Mouse (Mus musculus) lung, postnatal 0 days (tissue): ENCODE results near the gene Bcar3. TPM values are rescaled to one million over a fixed set of nuclear protein-coding genes. Genes with fewer than 3 reads are reported as not detected.

Experiments
- ATAC-seq: fragments of 200-750 bp; cut with Nextera tagmentation; 2 replicates; pipeline ENCODE4 v1.8.0; 2017; ENCODE audit warnings: moderate library complexity
- DNase-seq: peaks from one replicate; pipeline ENCODE4 v3.0.0-alpha.2; 2016; ENCODE audit warnings: low spot score
- H3K27ac ChIP-seq: fragments of 300-500 bp; sonication (generic); 2 replicates; pipeline ENCODE4 v1.5.1; 2014; ENCODE audit warnings: antibody characterized with exemption, mild to moderate bottlenecking, low read length, mixed read lengths
- H3K27me3 ChIP-seq: fragments of 300-500 bp; sonication (generic); replicated peaks from 2 replicates; pipeline ENCODE4 v1.6.1; 2014; ENCODE audit warnings: low read length, mixed read lengths; ENCODE audit not compliant: insufficient read depth
- H3K36me3 ChIP-seq: fragments of 300-500 bp; sonication (generic); 2 replicates; pipeline ENCODE4 v1.6.1; 2014; ENCODE audit warnings: low read length, mixed read lengths; ENCODE audit not compliant: insufficient read depth
- H3K4me1 ChIP-seq: fragments of 300-500 bp; sonication (generic); 2 replicates; pipeline ENCODE4 v1.6.1; 2014; ENCODE audit warnings: antibody characterized with exemption, low read depth, low read length, mixed read lengths; ENCODE audit not compliant: insufficient read depth
- H3K4me2 ChIP-seq: fragments of 300-500 bp; sonication (generic); replicated peaks from 2 replicates; pipeline ENCODE4 v1.6.1; 2014; ENCODE audit warnings: low read depth, mild to moderate bottlenecking, low read length, moderate library complexity, mixed read lengths
- H3K4me3 ChIP-seq: fragments of 300-500 bp; sonication (generic); 2 replicates; pipeline ENCODE4 v1.5.1; 2014; ENCODE audit warnings: low read depth, low read length
- H3K9ac ChIP-seq: fragments of 300-500 bp; sonication (generic); replicated peaks from 2 replicates; pipeline ENCODE4 v1.6.1; 2014; ENCODE audit warnings: low read depth, mild to moderate bottlenecking
- H3K9me3 ChIP-seq: fragments of 300-500 bp; sonication (generic); 2 replicates; pipeline ENCODE4 v1.6.1; 2016; ENCODE audit warnings: low read length, mixed read lengths
- CTCF ChIP-seq: IDR thresholded peaks from 2 replicates; pipeline ENCODE4 v1.5.1; 2016; ENCODE audit warnings: antibody characterized with exemption, mild to moderate bottlenecking
- EP300 ChIP-seq: IDR thresholded peaks from 2 replicates; pipeline ENCODE4 v1.6.1; 2016; ENCODE audit warnings: antibody characterized with exemption, mild to moderate bottlenecking, control low read depth
- WGBS: fragments of 180-500 bp; shearing (Covaris S2); extraction: QIAGEN DNeasy Blood & Tissue Kit; methylation state at CpG from one replicate; pipeline ENCODE4 v1.1.7; 2014; 5-methylcytosine and 5-hydroxymethylcytosine counted together
- polyA plus RNA-seq: library from polyadenylated mRNA; unstranded; fragments of >200 nt; fragmentation: Nextera tagmentation; extraction: Ambion mirVana; gene quantifications from 2 replicates; pipeline ENCODE4 v1.2.1, GENCODE M21; 2015

Bcar3 gene
- polyA plus RNA-seq, 1 experiment from 2014 or later, result 38.3 TPM

GRCm38 (mm10) chr3:122498528-122498927, 204.6 kb downstream of the Bcar3 start:
- WGBS, result 91% methylated on average over 7 of the region's 7 CpGs
- no peaks in the 10 kb centered on the region for H3K9me3 ChIP-seq
- TF ChIP-seq EP300 (no peak), CTCF (no peak)
- no peak overlapping the region for H3K27ac ChIP-seq
- no peak overlapping the region for H3K4me3 ChIP-seq
- no peak overlapping the region for H3K4me2 ChIP-seq
- no peaks in the 10 kb centered on the region for H3K36me3 ChIP-seq
- ATAC-seq (0 out of 2 replicates have a peak, but pooled peaks have one; percentile 10), DNase-seq (no peak)
- H3K4me1 ChIP-seq, result no peaks in the 10 kb centered on the region
- H3K27me3 ChIP-seq, result no peaks in the 10 kb centered on the region
- H3K9ac ChIP-seq, result no peak overlapping the region

GRCm38 (mm10) chr3:122499647-122500046, 205.7 kb downstream of the Bcar3 start:
- H3K27me3 ChIP-seq, result no peaks in the 10 kb centered on the region
- H3K27ac ChIP-seq, result no peak overlapping the region
- 86% methylated on average over 6 of the region's 6 CpGs for WGBS

GRCm38 (mm10) chr3:122500929-122501328, 207.0 kb downstream of the Bcar3 start:
- Histone ChIP-seq H3K27me3 (no peaks in the 10 kb centered on the region), H3K36me3 (no peaks in the 10 kb centered on the region), H3K9me3 (no peaks in the 10 kb centered on the region), H3K4me1 (no peaks in the 10 kb centered on the region), H3K27ac (no peak overlapping the region), H3K4me2 (no peak overlapping the region), H3K4me3 (no peak overlapping the region), H3K9ac (no peak overlapping the region)
- no peak for DNase-seq
- WGBS, result 85% methylated on average over 9 of the region's 9 CpGs
- TF ChIP-seq EP300 (no peak), CTCF (no peak)
- no peak for ATAC-seq

More at GRCm38 (mm10) chr3:122499647-122500046, 205.7 kb downstream of the Bcar3 start:
- H3K4me1 ChIP-seq, result no peaks in the 10 kb centered on the region
- no peaks in the 10 kb centered on the region for H3K36me3 ChIP-seq
- DNase-seq, result no peak
- no peaks in the 10 kb centered on the region for H3K9me3 ChIP-seq
- TF ChIP-seq EP300 (no peak), CTCF (no peak)
- no peak overlapping the region for H3K4me3 ChIP-seq
- no peak for ATAC-seq
- no peak overlapping the region for H3K4me2 ChIP-seq
- no peak overlapping the region for H3K9ac ChIP-seq

- TF ChIP-seq CTCF (no peak), EP300 (no peak)
- H3K4me3 ChIP-seq, result no peak overlapping the region
- no peak overlapping the region for H3K9ac ChIP-seq
- no peak overlapping the region for H3K27ac ChIP-seq
- no peaks in the 10 kb centered on the region for H3K36me3 ChIP-seq
- ATAC-seq (no peak), DNase-seq (no peak)
- no peaks in the 10 kb centered on the region for H3K9me3 ChIP-seq
- 58% methylated on average over 10 of the region's 10 CpGs for whole genome bisulfite sequencing
- no peaks in the 10 kb centered on the region for H3K27me3 ChIP-seq
- H3K4me1 ChIP-seq, result peaks cover 4% of the 10 kb centered on the region; the same call in 1 of the 2 replicates
- H3K4me2 ChIP-seq, result no peak overlapping the region
Measured at GRCm38 (mm10) chr3:122506343-122506916, 212.5 kb downstream of the Bcar3 start.

- ATAC-seq, result no peak
- no peak for DNase-seq
- Histone ChIP-seq H3K4me1 (peaks cover 4% of the 10 kb centered on the region; the same call in 1 of the 2 replicates), H3K4me3 (no peak overlapping the region), H3K4me2 (no peak overlapping the region), H3K9me3 (no peaks in the 10 kb centered on the region), H3K9ac (no peak overlapping the region), H3K36me3 (no peaks in the 10 kb centered on the region), H3K27ac (no peak overlapping the region), H3K27me3 (no peaks in the 10 kb centered on the region)
- 94% methylated on average over 14 of the region's 14 CpGs for WGBS
- no peak for TF ChIP-seq CTCF
- no peak for TF ChIP-seq EP300
Measured at GRCm38 (mm10) chr3:122507826-122508225, 213.9 kb downstream of the Bcar3 start.

- H3K27me3 ChIP-seq, result no peaks in the 10 kb centered on the region
- peaks cover 4% of the 10 kb centered on the region; the same call in 1 of the 2 replicates for H3K4me1 ChIP-seq
- H3K27ac ChIP-seq, result peak overlapping the region; percentile 71; the same call in 1 of the 2 replicates
- peak; percentile 63 for ATAC-seq
- no peaks in the 10 kb centered on the region for H3K9me3 ChIP-seq
- H3K36me3 ChIP-seq, result no peaks in the 10 kb centered on the region
- DNase-seq, result peak; percentile 78
- WGBS, result 27% methylated on average over 5 of the region's 5 CpGs
- no peak overlapping the region for H3K4me3 ChIP-seq
- no peak overlapping the region for H3K9ac ChIP-seq
- no peak overlapping the region for H3K4me2 ChIP-seq
- peak; percentile 93 for TF ChIP-seq CTCF
- no peak for TF ChIP-seq EP300
Measured at GRCm38 (mm10) chr3:122509084-122509483, 215.1 kb downstream of the Bcar3 start.
